Mouse (Mus musculus) limb, embryonic 10.5 days (tissue): ENCODE measurements around the gene Slc16a4. TPM values are rescaled to one million over a fixed set of nuclear protein-coding genes. Genes with fewer than 3 reads are reported as not detected.

Source experiments
- DNase-seq: peaks from one replicate; pipeline ENCODE4 v3.0.0-alpha.2; 2017; ENCODE audit warnings: low spot score
- H3K27ac ChIP-seq: fragments of 300-500 bp; sonication (generic); 2 replicates; pipeline ENCODE4 v1.5.1; 2016; ENCODE audit warnings: mild to moderate bottlenecking
- H3K27me3 ChIP-seq: fragments of 300-500 bp; sonication (generic); 2 replicates; pipeline ENCODE4 v1.6.1; 2016; ENCODE audit warnings: low read depth, mild to moderate bottlenecking; ENCODE audit not compliant: poor library complexity, severe bottlenecking
- H3K36me3 ChIP-seq: fragments of 300-500 bp; sonication (generic); 2 replicates; pipeline ENCODE4 v1.6.1; 2016; ENCODE audit warnings: mild to moderate bottlenecking, moderate library complexity
- H3K4me1 ChIP-seq: fragments of 300-500 bp; sonication (generic); 2 replicates; pipeline ENCODE4 v1.6.1; 2016
- H3K4me3 ChIP-seq: fragments of 300-500 bp; sonication (generic); 2 replicates; pipeline ENCODE4 v1.5.1; 2016; ENCODE audit warnings: mild to moderate bottlenecking, moderate library complexity
- H3K9me3 ChIP-seq: fragments of 300-500 bp; sonication (generic); replicated peaks from 2 replicates; pipeline ENCODE4 v1.6.1; 2016; ENCODE audit warnings: mild to moderate bottlenecking
- WGBS: fragments of 180-500 bp; shearing (Covaris S2); methylation state at CpG from one replicate; pipeline ENCODE4 v1.1.7; 2016; 5-methylcytosine and 5-hydroxymethylcytosine counted together
- polyA plus RNA-seq: library from polyadenylated mRNA; unstranded; fragments of >200 nt; fragmentation: Nextera tagmentation; extraction: Ambion mirVana; gene quantifications from 2 replicates; pipeline ENCODE4 v1.2.1, GENCODE M21; 2016

Slc16a4 gene
- 1.9 and 4.2 TPM in 2 replicates for polyA plus RNA-seq

DNA sequence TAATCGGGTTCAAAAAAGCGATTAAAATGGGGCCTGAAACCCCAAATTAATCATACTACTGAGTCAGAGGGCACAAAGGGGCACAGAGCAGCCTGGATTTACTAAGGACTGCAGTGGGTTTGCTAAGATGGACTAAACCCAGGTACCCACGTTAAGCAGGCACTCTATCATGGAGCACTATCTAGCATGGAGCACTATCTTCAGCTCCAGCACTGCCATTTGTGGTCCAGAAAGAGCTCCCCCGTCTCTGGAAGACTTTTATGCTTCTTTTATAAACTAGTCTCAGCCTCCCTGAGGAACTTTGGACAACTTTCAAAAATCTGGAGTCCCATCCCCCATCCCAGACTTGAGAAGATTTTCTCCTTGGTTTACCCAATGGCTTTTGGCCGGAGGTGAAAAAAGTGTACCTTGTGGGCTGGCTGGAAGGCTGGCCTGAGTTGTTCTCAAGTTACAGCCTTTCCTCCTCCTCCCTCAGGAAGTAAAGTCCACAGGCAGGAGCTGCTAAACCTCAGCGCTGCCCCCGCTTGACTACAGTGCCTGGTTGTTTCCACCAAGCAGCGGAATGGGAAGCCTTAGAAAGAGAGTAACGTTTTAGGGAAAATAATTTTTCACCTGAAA is at the start of gene Slc16a4:
Gene Slc16a4 (plus strand): TSS at position 467 of the 618 bp plus-strand sequence.
- Histone ChIP-seq H3K4me1 (peaks cover 19% of the 10 kb centered on the region), H3K36me3 (0 out of 2 replicates have a peak, but pooled peaks cover 4% of the 10 kb centered on the region), H3K27ac (peak within 1 kb of the TSS; percentile 75; the same call in 1 of the 2 replicates), H3K4me3 (peak within 1 kb of the TSS; percentile 15; the same call in 1 of the 2 replicates), H3K9me3 (no peaks in the 10 kb centered on the region), H3K27me3 (no peaks in the 10 kb centered on the region)
- 21% methylated on average over 9 of the region's 9 CpGs for WGBS
- DNase-seq = peak; percentile 68

DNA sequence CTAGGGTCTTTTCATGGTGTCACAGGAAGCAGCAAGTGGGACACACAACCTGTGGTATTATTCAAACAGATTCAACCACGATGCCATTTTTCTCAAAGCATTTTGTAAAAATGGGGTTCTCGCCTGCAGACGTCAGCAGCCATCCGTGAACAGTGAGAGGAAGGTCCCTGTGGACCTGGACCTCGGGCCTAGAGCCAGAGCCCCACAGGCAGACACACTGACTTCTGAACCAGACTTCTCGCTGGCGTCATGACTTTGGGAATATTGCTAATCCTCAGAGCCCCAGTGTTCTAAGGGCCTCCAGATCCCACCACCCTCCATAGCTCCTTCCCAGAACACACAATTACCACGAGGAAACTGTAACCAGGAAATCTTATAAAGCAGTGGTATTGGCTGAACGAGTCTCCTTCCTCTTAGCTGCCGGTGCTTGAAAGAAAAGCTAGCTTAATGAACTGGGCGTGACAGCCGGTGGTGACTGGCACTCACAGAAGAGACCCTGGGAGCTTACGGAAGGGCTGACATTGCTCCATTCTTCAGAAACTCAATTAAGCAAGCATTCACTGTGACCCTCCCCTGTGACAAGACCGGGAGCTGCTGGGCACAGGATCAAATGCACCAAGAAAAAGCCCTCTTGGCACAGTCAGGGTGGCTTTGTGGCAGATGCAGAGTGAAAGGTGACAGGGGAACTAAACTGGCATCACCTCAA is 49.5 kb upstream of the Slc16a4 start:
- Histone ChIP-seq H3K4me3 (no peak overlapping the region), H3K27ac (no peak overlapping the region), H3K27me3 (no peaks in the 10 kb centered on the region), H3K4me1 (peaks cover 6% of the 10 kb centered on the region; the same call in 1 of the 2 replicates), H3K36me3 (no peaks in the 10 kb centered on the region), H3K9me3 (no peaks in the 10 kb centered on the region)
- WGBS = 63% methylated on average over 14 of the region's 14 CpGs
- no peak for DNase-seq

DNA sequence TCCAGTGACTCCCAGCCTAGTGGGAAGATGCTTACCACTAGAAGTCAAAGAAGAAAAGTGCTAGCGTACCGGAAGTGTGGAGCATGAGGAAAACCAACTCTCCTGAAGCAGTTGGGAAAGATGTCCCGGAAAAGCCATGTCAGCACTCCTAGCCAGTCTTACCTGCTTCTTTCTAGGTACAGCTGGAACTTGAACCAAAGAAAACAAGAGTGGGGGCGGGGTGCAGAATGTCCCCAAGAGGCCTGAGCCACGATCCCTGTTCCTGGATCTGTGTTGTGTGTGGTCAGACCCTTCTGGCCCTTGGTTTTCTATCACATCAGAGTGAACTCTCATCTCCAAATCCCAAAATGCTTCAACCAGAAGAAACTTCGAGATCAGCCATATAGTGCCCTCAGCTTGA is 44.2 kb upstream of the Slc16a4 start:
- Histone ChIP-seq H3K4me3 (no peak overlapping the region), H3K4me1 (no peaks in the 10 kb centered on the region), H3K36me3 (no peaks in the 10 kb centered on the region), H3K27me3 (no peaks in the 10 kb centered on the region), H3K9me3 (no peaks in the 10 kb centered on the region), H3K27ac (no peak overlapping the region)
- 88% methylated on average over 6 of the region's 6 CpGs for WGBS
- DNase-seq = no peak

DNA sequence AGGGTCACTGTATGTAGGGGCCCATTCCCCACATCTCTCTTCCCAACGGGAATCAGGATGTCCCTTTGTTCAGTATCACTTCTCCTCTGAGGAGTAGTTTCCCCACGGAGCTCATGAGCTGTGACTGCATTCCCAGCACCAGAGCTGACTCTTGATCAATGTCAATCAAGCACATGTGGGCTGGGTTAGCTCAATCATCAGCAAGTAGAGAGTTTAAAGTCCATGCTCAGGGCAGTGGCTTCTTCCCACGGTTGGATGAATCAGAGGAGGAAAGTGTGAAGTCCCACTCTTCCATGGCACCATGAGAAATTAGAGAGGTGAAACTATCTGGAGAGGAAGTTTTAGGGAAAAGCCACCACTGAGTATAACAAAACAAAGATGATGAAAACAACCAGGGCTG is 42.0 kb upstream of the Slc16a4 start:
- Histone ChIP-seq H3K27me3 (no peaks in the 10 kb centered on the region), H3K27ac (no peak overlapping the region), H3K36me3 (no peaks in the 10 kb centered on the region), H3K9me3 (no peaks in the 10 kb centered on the region), H3K4me1 (no peaks in the 10 kb centered on the region), H3K4me3 (no peak overlapping the region)
- WGBS = 61% methylated on average over 3 of the region's 3 CpGs
- DNase-seq = no peak

DNA sequence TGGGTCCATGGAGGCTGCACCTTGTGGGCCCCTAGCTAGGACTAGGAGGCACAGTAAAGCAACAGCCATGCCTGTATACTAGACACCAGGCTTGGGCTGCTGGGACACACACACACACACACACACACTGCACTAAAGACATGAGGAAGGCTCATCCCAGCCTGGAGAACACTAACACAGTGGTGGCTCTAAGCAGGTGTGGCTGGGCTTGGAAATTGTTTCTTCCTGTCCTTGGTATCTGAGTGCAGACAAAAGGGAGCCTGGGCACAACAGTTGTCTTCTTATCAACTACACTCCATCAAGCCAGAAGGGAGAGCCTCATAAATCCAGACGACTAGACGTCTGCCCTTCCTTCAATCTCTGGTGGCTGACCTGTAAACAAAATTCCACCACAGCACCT is 40.7 kb upstream of the Slc16a4 start:
- Histone ChIP-seq H3K4me1 (no peaks in the 10 kb centered on the region), H3K27me3 (no peaks in the 10 kb centered on the region), H3K36me3 (no peaks in the 10 kb centered on the region), H3K9me3 (no peaks in the 10 kb centered on the region), H3K4me3 (no peak overlapping the region), H3K27ac (no peak overlapping the region)
- DNase-seq = no peak
- WGBS = 24% methylated on average over 2 of the region's 2 CpGs

DNA sequence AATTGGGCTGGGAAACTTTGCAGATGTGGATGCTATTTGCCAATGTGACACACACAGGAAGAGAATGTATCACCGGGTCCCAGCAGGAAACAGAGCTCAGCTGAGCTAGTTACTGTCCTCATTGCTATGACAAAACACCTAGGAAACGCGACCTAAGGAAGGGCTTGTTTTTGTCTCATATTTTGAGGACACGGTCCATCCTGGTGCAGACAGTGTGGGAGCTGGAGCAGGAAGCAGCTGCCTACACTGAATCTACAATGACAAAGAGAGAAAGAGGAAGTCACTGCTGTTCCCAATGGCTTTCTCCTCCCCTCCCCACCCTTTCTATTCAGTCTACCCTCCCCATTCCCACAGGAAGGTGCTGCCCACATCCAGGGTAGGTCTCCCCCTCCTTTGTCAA is 39.0 kb upstream of the Slc16a4 start:
- no peak for DNase-seq
- 77% methylated on average over 4 of the region's 4 CpGs for WGBS
- Histone ChIP-seq H3K27ac (no peak overlapping the region), H3K9me3 (no peaks in the 10 kb centered on the region), H3K4me3 (no peak overlapping the region), H3K27me3 (no peaks in the 10 kb centered on the region), H3K4me1 (peaks cover 5% of the 10 kb centered on the region), H3K36me3 (no peaks in the 10 kb centered on the region)

DNA sequence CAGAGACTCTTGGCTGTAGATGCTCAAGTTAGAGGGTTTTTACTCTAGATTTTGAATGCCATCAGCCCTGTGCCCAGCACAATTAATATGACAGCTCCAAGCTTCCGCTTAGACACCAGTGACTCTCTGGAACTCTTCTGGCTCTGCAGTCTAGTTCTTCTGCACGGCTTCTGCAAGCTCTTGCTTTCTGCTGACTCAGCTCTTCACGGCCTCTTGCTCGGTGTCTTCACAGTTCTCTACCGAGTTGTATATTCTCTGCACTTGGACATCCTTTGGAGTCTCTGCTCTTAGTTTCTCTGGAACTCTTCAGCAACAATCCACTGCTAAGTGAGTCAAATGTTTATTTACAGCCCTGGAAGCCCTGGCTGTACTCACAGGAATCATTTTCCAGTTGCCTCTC is 37.1 kb upstream of the Slc16a4 start:
- Histone ChIP-seq H3K4me3 (no peak overlapping the region), H3K4me1 (peaks cover 5% of the 10 kb centered on the region), H3K27me3 (no peaks in the 10 kb centered on the region), H3K9me3 (no peaks in the 10 kb centered on the region), H3K36me3 (no peaks in the 10 kb centered on the region), H3K27ac (no peak overlapping the region)
- WGBS = 78% methylated on average over 5 of the region's 5 CpGs
- DNase-seq = no peak

DNA sequence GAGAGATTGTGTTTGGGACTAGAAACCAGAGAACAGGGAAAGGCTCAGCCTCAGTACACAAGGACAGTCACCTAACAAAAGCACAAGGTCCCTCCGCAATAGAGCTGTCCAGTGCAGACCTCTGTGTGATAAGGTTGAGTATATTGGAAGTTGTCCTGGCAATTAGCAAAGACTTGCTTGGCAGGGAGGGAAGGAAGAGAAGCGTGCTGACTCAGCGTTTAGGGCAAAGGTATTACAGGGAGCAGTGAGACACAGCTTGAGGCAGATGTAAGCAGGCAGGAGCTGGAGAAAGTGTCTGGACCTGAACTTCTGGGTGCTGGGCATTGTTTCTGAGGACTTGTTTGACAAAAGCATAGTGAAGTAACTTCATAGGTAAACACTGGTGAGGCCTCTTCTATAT is 35.0 kb upstream of the Slc16a4 start:
- H3K4me1 ChIP-seq = peaks cover 12% of the 10 kb centered on the region
- H3K9me3 ChIP-seq = no peaks in the 10 kb centered on the region
- no peak overlapping the region for H3K27ac ChIP-seq
- DNase-seq = no peak
- H3K36me3 ChIP-seq = no peaks in the 10 kb centered on the region
- WGBS = 84% methylated on average over 3 of the region's 3 CpGs
- H3K4me3 ChIP-seq = no peak overlapping the region
- H3K27me3 ChIP-seq = no peaks in the 10 kb centered on the region

DNA sequence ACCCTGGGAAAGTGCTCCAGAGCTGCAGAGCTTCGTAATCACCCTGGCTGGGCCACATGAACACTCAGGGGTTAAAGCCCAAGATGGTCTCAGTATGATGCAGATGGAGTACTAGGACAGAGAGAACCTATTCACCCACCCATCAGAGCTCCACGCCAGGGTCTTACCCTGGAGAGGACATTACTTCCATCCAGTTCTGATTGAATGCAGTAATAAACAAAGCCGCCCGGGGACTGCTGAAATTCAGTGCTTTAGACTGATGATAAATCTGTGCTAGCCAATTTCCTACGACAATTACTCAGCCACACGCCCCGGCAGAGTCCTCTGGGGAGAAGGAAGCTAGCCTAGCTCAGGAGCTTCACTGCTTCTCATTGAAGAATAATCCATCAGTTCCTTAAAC is 34.3 kb upstream of the Slc16a4 start:
- Histone ChIP-seq H3K36me3 (no peaks in the 10 kb centered on the region), H3K4me3 (no peak overlapping the region), H3K27ac (no peak overlapping the region), H3K9me3 (no peaks in the 10 kb centered on the region), H3K4me1 (peaks cover 19% of the 10 kb centered on the region), H3K27me3 (no peaks in the 10 kb centered on the region)
- 58% methylated on average over 7 of the region's 7 CpGs for WGBS
- no peak for DNase-seq

DNA sequence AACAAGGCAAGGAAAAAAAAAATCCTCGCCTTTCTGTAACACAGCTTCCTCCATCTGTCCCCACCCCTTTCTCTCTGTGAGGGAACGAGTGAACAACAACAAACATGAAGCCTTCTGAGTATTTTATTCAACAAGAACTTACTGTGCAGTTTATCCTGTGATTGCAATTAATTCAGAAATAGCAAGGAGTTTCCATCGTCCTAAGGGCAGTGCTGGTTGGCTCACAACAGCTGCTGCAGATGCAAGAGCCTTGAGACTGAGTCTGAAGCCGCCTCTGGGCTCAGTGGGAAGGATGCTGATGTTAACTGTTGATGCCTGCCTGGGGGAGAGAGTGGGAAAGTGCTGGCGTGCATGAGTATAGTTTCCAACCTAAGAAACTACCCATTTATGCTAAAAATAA is 33.1 kb upstream of the Slc16a4 start:
- Histone ChIP-seq H3K4me1 (peaks cover 21% of the 10 kb centered on the region), H3K27me3 (no peaks in the 10 kb centered on the region), H3K4me3 (no peak overlapping the region), H3K9me3 (no peaks in the 10 kb centered on the region), H3K36me3 (no peaks in the 10 kb centered on the region), H3K27ac (no peak overlapping the region)
- no peak for DNase-seq
- 76% methylated on average over 5 of the region's 5 CpGs for WGBS

DNA sequence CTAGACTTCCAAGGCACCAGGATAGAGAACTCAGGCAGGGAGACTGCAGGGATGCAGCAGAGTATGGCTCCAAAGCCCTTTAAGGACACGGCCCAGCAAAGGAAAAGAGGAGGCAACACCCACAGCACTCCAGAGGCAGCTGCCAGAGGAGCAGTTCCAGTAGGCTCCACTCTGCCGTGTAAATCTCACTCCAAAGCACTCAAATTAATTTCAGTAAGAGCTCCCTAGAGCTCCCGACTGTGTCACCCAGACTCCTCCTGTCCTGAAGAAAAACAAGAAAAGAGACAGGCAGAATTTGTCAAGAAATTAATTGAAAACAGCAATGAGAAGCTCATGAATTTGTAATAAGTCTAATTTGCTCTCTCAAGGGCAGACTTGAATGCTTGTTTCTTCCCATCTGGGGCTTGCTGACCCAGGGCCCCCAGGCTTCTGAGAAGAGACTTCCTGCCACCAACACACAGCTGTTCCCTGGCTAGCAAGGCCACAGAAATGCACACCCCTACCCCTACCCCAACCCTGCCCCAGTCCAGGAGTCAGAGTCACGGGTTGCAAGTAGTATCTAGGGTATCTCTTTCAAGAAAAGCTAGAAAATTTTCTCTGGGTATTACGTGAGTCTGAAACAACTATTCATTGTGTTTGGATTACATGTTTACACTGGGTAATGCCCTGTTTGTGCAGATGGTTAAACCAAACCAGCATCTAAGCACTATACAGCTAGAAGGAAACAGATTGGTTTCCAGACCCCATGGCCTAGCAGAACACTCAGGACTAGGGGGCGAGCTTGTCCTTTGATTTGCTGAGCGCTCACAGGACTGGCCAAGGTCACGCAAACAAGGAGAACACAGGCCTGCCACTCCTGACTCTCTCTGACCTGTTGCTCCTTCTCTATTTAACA is 29.8 kb upstream of the Slc16a4 start:
- Histone ChIP-seq H3K27me3 (no peaks in the 10 kb centered on the region), H3K27ac (peak overlapping the region; percentile 76), H3K4me3 (no peak overlapping the region), H3K4me1 (peaks cover 21% of the 10 kb centered on the region), H3K36me3 (no peaks in the 10 kb centered on the region), H3K9me3 (no peaks in the 10 kb centered on the region)
- WGBS = 45% methylated on average over 8 of the region's 8 CpGs
- no peak for DNase-seq

DNA sequence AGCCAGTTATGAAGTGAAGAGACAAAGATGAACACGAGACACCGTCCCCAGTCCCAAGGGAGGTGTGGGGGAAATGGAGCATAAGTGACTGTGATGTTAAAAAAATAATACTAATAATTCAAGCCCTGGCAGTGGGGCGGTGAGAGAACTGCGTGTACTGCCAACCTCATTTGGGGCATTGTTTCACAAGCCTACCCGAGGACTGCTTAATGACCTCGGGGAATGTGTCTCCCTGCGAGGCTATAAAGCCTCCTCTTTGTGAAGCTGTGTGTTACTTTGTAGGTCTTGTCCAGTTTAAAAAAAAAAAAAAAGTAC is 29.2 kb upstream of the Slc16a4 start:
- no peak for DNase-seq
- 0 out of 2 replicates have a peak overlapping the region, but pooled peaks have one; percentile 76 for H3K27ac ChIP-seq

DNA sequence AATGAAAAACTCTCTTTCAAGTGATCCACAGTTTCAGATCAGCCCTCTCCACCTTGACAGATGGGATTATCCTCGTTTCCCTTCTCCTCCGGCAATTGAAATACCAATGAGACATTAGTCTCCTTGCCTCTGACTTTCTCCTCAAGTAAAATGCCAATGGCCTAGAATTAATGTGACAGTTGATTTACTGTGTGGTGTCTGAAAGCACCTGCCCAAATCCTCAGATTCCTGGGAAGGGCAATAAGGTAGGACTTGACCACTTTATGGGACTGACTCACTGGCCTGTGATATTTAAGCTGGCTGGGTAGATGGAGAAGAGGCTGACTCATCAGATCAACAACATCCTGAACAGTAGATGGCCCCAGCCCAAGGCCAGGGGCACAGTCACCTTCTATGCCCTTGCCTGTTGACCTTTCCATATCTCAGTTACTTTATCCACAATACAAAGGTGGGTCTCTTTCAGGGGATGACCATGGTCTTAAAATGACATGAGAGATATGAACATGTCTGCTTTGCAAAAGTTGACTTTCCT is 24.1 kb upstream of the Slc16a4 start:
- Histone ChIP-seq H3K27ac (no peak overlapping the region), H3K4me1 (peaks cover under 1% of the 10 kb centered on the region), H3K9me3 (no peaks in the 10 kb centered on the region), H3K27me3 (no peaks in the 10 kb centered on the region), H3K36me3 (no peaks in the 10 kb centered on the region), H3K4me3 (no peak overlapping the region)
- WGBS = 56% methylated on average over 2 of the region's 2 CpGs
- DNase-seq = no peak

More for the DNA sequence above, 29.2 kb upstream of the Slc16a4 start:
- 50% methylated on average over 7 of the region's 7 CpGs for WGBS
- Histone ChIP-seq H3K9me3 (no peaks in the 10 kb centered on the region), H3K36me3 (no peaks in the 10 kb centered on the region), H3K4me3 (no peak overlapping the region), H3K27me3 (no peaks in the 10 kb centered on the region), H3K4me1 (peaks cover 17% of the 10 kb centered on the region)
